Mouse (Mus musculus): ENCODE measurements around the gene Snx6. TPM values are rescaled to one million over a fixed set of nuclear protein-coding genes. Genes with fewer than 3 reads are reported as not detected.
"Not testable (repeated sequence)": the region's sequence is repeated elsewhere in the genome, so short reads cannot be mapped to it uniquely, and the experiment has no call there.

The Snx6 gene
- polyA plus RNA-seq, 1 experiment from 2014 or later: 162 TPM

- 0% methylated on average over 5 of the region's 48 CpGs for WGBS
- not testable (repeated sequence) for H3K36me3 ChIP-seq; H3K27ac ChIP-seq; H3K27me3 ChIP-seq (ENCODE audit: insufficient read depth, poor library complexity, severe bottlenecking); H3K4me1 ChIP-seq; H3K9me3 ChIP-seq; H3K4me3 ChIP-seq; DNase-seq (ENCODE audit: low spot score)
These were observed 81.5 kb downstream of the Snx6 start for GRCm38 (mm10) chr12:54713822-54714626.

DNA sequence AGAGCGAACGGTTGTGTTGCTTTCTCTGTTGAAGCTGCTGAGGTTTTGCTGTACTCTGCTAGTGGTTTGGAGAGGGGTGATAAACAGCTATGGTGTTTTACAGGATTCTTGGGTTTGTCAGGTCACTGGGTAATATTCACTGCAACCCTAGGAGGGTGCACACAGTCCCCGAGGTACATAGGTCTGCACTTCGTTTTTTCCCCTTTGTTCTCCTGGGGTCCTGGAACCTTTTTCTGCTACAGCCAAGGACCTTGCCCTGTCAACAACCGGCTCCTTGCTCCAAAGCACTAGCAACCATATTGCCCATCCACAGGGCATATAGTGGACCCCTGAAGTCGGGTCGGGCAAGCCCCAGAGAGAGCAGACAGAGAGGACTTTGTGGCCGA lies 85.0 kb downstream of the Snx6 start:
- not testable (repeated sequence) for DNase-seq (ENCODE audit: low spot score); H3K27me3 ChIP-seq (ENCODE audit: insufficient read depth, poor library complexity, severe bottlenecking); H3K4me3 ChIP-seq; H3K36me3 ChIP-seq; H3K9me3 ChIP-seq; H3K27ac ChIP-seq; H3K4me1 ChIP-seq
- 0% methylated on average over 4 of the region's 8 CpGs for WGBS

- not testable (repeated sequence) for H3K27me3 ChIP-seq (ENCODE audit: insufficient read depth, poor library complexity, severe bottlenecking); H3K4me3 ChIP-seq; H3K27ac ChIP-seq; H3K36me3 ChIP-seq; H3K9me3 ChIP-seq; DNase-seq (ENCODE audit: low spot score); H3K4me1 ChIP-seq
- WGBS: under 1% methylated on average over 12 of the region's 44 CpGs
These were observed 85.6 kb downstream of the Snx6 start for GRCm38 (mm10) chr12:54709691-54710493.

DNA sequence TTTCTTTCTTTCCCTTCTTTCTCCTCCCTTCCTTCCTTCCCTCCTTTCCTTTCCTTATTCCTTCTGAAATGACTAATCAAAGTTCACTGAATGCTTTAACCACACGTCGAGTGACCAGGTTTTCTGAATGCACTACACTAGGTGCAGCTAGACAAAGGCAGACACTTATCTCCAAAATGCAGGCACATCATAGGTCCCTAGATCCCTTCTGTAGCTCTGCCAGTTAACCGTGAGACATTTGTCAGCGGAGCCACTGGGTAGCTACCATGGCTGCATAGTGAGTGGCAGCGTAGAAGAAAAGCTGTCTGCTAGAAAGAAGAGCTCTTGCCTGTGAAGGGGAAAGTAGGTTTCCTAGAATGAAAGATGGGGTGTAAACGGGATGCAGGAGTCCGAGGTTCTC lies 96.1 kb downstream of the Snx6 start:
- WGBS: 69% methylated on average over 7 of the region's 7 CpGs
- H3K4me1 ChIP-seq: peaks cover 8% of the 10 kb centered on the region
- DNase-seq (ENCODE audit: low spot score): no peak
- no peak overlapping the region for H3K4me3 ChIP-seq
- H3K36me3 ChIP-seq: no peaks in the 10 kb centered on the region
- H3K27me3 ChIP-seq (ENCODE audit: insufficient read depth, poor library complexity, severe bottlenecking): no peaks in the 10 kb centered on the region
- H3K9me3 ChIP-seq: no peaks in the 10 kb centered on the region
- H3K27ac ChIP-seq: no peak overlapping the region

DNA sequence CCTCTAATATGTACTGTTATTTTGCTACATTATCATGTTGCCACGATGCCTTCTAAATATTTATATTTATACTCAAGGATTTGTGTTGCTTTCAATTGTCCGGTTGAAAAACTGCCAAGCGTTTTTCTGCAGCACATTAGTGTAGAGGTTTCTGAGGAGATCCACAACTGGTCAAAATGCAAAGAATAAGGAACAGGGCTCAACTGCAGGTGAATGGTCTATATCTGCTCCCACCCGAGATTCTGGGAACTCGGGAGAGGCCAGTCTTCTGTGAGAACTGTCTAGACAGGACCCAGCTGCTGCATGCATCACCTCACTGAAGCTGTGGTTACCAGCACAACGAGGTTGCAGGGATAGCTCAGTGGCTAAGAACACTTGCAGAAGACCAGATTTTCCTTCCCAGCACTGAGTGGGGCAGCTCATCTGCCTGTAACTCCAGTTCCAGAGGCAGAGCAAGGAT lies 97.7 kb downstream of the Snx6 start:
- 54% methylated on average over 6 of the region's 6 CpGs for WGBS
- DNase-seq (ENCODE audit: low spot score): no peak
- Histone ChIP-seq H3K9me3 (no peaks in the 10 kb centered on the region), H3K27ac (no peak overlapping the region), H3K4me1 (peaks cover 8% of the 10 kb centered on the region), H3K27me3 (ENCODE audit: insufficient read depth, poor library complexity, severe bottlenecking) (no peaks in the 10 kb centered on the region), H3K4me3 (no peak overlapping the region), H3K36me3 (0 out of 2 replicates have a peak, but pooled peaks cover 1% of the 10 kb centered on the region)

GRCm38 (mm10) chr12:54697003-54697597 lies 98.4 kb downstream of the Snx6 start:
- Histone ChIP-seq H3K4me1 (peaks cover 8% of the 10 kb centered on the region), H3K4me3 (no peak overlapping the region), H3K27ac (no peak overlapping the region), H3K36me3 (peaks cover 8% of the 10 kb centered on the region; the same call in 1 of the 2 replicates), H3K9me3 (no peaks in the 10 kb centered on the region), H3K27me3 (ENCODE audit: insufficient read depth, poor library complexity, severe bottlenecking) (no peaks in the 10 kb centered on the region)
- WGBS: 13% methylated on average over 7 of the region's 7 CpGs
- DNase-seq (ENCODE audit: low spot score): peak; percentile 78

Other genes starting within 250 kb of the Snx6 start
- gene Sptssa, start 139.1 kb downstream of the Snx6 start, polyA plus RNA-seq (2016; fragmentation: Nextera tagmentation; extraction: Ambion mirVana): 121 and 126 TPM in 2 replicates
- gene Eapp, start 99.8 kb downstream of the Snx6 start, polyA plus RNA-seq (2016; fragmentation: Nextera tagmentation; extraction: Ambion mirVana): 44.7 and 52.1 TPM in 2 replicates
- gene Cfl2, start 67.2 kb upstream of the Snx6 start, polyA plus RNA-seq (2016; fragmentation: Nextera tagmentation; extraction: Ambion mirVana): 299 and 335 TPM in 2 replicates
- not detected in 2 replicates for gene Gm20403, start 190.8 kb upstream of the Snx6 start, polyA plus RNA-seq (2016; fragmentation: Nextera tagmentation; extraction: Ambion mirVana)
- gene Baz1a, start 218.6 kb upstream of the Snx6 start, polyA plus RNA-seq (2016; fragmentation: Nextera tagmentation; extraction: Ambion mirVana): 15.1 and 24.7 TPM in 2 replicates